7 mouse cellular contexts compared by ENCODE assay signal in genomic region chr10:95514656-95515292, GRCm38 (mm10). TPM values are rescaled to one million over a fixed set of nuclear protein-coding genes. Genes with fewer than 3 reads are reported as not detected.
DNase-seq lines count a peak whose midpoint lies in the region; ATAC-seq lines count a peak whose summit lies in the region.

TSS of gene Ube2n (plus strand) at chr10:95515145.

- H3K9ac ChIP-seq in intestine, embryonic 16.5 days (ENCODE audit: low read depth, low read length): peak within 1 kb of the TSS; percentile 99
- H3K9ac ChIP-seq in midbrain, embryonic 11.5 days (ENCODE audit: low read length): peak within 1 kb of the TSS; percentile 95

- H3K9me3 ChIP-seq in intestine, embryonic 16.5 days (ENCODE audit: control insufficient read depth, low read length): peaks cover 3% of the 10 kb centered on the region; the same call in 1 of the 2 replicates
- H3K9me3 ChIP-seq in midbrain, embryonic 11.5 days (ENCODE audit: control insufficient read depth, low read length): no peaks in the 10 kb centered on the region

- ATAC-seq in intestine, embryonic 16.5 days: peak; percentile 97
- peak; percentile 97 for ATAC-seq in midbrain, embryonic 11.5 days (ENCODE audit: low FRiP score)

- H3K27ac ChIP-seq in intestine, embryonic 16.5 days (ENCODE audit: low read length): peak within 1 kb of the TSS; percentile 99
- peak within 1 kb of the TSS; percentile 95 for H3K27ac ChIP-seq in midbrain, embryonic 11.5 days (ENCODE audit: low read depth, low read length)

- intact Hi-C loops in left cerebral cortex, postnatal 36 days (cut with DNase I): no loop called here

- peak within 1 kb of the TSS; percentile 66 for H3K4me2 ChIP-seq in intestine, embryonic 16.5 days (ENCODE audit: low read depth, low read length)
- peak within 1 kb of the TSS; percentile 63 for H3K4me2 ChIP-seq in midbrain, embryonic 11.5 days

- peak; percentile 98 for DNase-seq in adrenal gland, adult 8-10 months
- DNase-seq in embryo, embryonic 9.5 days (ENCODE audit: extremely low spot score): peak; percentile 99
- DNase-seq in gastrocnemius, postnatal 4 days (ENCODE audit: low spot score in 2 of 2): peak; percentile 96 to 97
- DNase-seq in left cerebral cortex, postnatal 36 days (ENCODE audit: low spot score in 2 of 2): peak; percentile 98 to 100
- DNase-seq in midbrain, embryonic 11.5 days (ENCODE audit: low spot score, missing footprints): peak; percentile 99
- peak; percentile 94 for DNase-seq in skeletal muscle tissue, adult 2 months (ENCODE audit: low read depth, low spot score)

- H3K4me1 ChIP-seq in intestine, embryonic 16.5 days (ENCODE audit: control insufficient read depth, insufficient read depth, low read length): peaks cover 12% of the 10 kb centered on the region
- peaks cover 6% of the 10 kb centered on the region for H3K4me1 ChIP-seq in midbrain, embryonic 11.5 days (ENCODE audit: control insufficient read depth, insufficient read depth, low read length)

- no peaks in the 10 kb centered on the region for H3K36me3 ChIP-seq in intestine, embryonic 16.5 days (ENCODE audit: control insufficient read depth, insufficient read depth, low read length)
- no peaks in the 10 kb centered on the region for H3K36me3 ChIP-seq in midbrain, embryonic 11.5 days (ENCODE audit: control insufficient read depth, insufficient read depth, low read length)

- peak within 1 kb of the TSS; percentile 93 for H3K4me3 ChIP-seq in intestine, embryonic 16.5 days (ENCODE audit: low read length)
- H3K4me3 ChIP-seq in midbrain, embryonic 11.5 days (ENCODE audit: low read depth, low read length): peak within 1 kb of the TSS; percentile 96

- under 1% methylated on average over 80 of the region's 81 CpGs for WGBS in intestine, embryonic 16.5 days
- WGBS in midbrain, embryonic 11.5 days: under 1% methylated on average over 78 of the region's 81 CpGs

- no peaks in the 10 kb centered on the region for H3K27me3 ChIP-seq in intestine, embryonic 16.5 days (replicated peaks; ENCODE audit: control insufficient read depth, insufficient read depth, low read length)
- no peaks in the 10 kb centered on the region for H3K27me3 ChIP-seq in midbrain, embryonic 11.5 days (ENCODE audit: control insufficient read depth, insufficient read depth, low read length)

RNA-seq across cellular contexts. Expression of gene Ube2n, which starts in this region (rescaled TPM):
- 100 to 1,000 TPM; 129 to 155 (median 138) TPM for total RNA-seq in adrenal gland, adult 8-10 months (2022)
- 100 to 1,000 TPM; 127 to 128 TPM for total RNA-seq in gastrocnemius, postnatal 4 days (2021)
- 251 and 288 TPM in 2 replicates for polyA plus RNA-seq in intestine, embryonic 16.5 days (2015; fragmentation: Nextera tagmentation; extraction: Ambion mirVana)
- 100 to 1,000 TPM; 191 to 196 TPM for total RNA-seq in left cerebral cortex, postnatal 36 days (2021)
- polyA plus RNA-seq in midbrain, embryonic 11.5 days (2014; fragmentation: Nextera tagmentation; extraction: Ambion mirVana): 518 and 522 TPM in 2 replicates

Comparison
In these comparisons a context has a peak if more than half of its experiments do, and no peak if none do; other contexts are left out.
1. Peak in every context shown above with its lines: DNase-seq, ATAC-seq, H3K4me3 ChIP-seq and H3K27ac ChIP-seq.